Mouse (Mus musculus): ENCODE results near the gene Trim75. TPM values are rescaled to one million over a fixed set of nuclear protein-coding genes. Genes with fewer than 3 reads are reported as not detected.

The Trim75 gene
- total RNA-seq, 2 experiments from 2014 or later: not detected

GRCm38 (mm10) chr8:64946441-64946819 is 41.2 kb downstream of the Trim75 start:
- no peak for DNase-seq
- intact Hi-C loops (cut with DNase I): loop anchor here (10.0 kb wide), 2 partner anchors 212 to 252 kb away; partner anchors contain the start of genes Cpe and Msmo1

- intact Hi-C loops (cut with DNase I): loop anchor here (10.0 kb wide), 2 partner anchors 211 to 251 kb away; partner anchors contain the start of genes Cpe and Msmo1
- DNase-seq: no peak
These were observed 42.0 kb downstream of the Trim75 start for GRCm38 (mm10) chr8:64945606-64946005.

- intact Hi-C loops (cut with DNase I): loop anchor here (5.0 to 10.0 kb wide), 3 partner anchors 98 to 250 kb away; partner anchors contain the start of genes Cpe and Msmo1
- DNase-seq: no peak
These were observed 42.8 kb downstream of the Trim75 start for GRCm38 (mm10) chr8:64944831-64945230.

GRCm38 (mm10) chr8:64942946-64943345 is 44.7 kb downstream of the Trim75 start:
- no peak for DNase-seq
- intact Hi-C loops (cut with DNase I): loop anchor here (5.0 to 10.0 kb wide), 3 partner anchors 96 to 248 kb away; partner anchors contain the start of genes Cpe and Msmo1

- DNase-seq: peak; percentile 62 to 68
- intact Hi-C loops (cut with DNase I): loop anchor here (1.0 to 10.0 kb wide), 4 partner anchors 94 to 323 kb away; partner anchors contain the start of genes Cpe and Msmo1
These were observed 46.1 kb downstream of the Trim75 start for GRCm38 (mm10) chr8:64941495-64941894.

- no peak for DNase-seq
- intact Hi-C loops (cut with DNase I): loop anchor here (1.0 to 10.0 kb wide), 4 partner anchors 94 to 323 kb away; partner anchors contain the start of genes Cpe and Msmo1
These were observed 46.6 kb downstream of the Trim75 start for GRCm38 (mm10) chr8:64941019-64941418.

- intact Hi-C loops (cut with DNase I): no loop called here
- no peak for DNase-seq
These were observed 52.6 kb downstream of the Trim75 start for GRCm38 (mm10) chr8:64934997-64935396.

Other genes starting within 250 kb of the Trim75 start
- 1 to 10 TPM; 4.8 to 8.3 TPM for gene Klhl2, start 137.8 kb downstream of the Trim75 start, total RNA-seq (2021)
- 10 to 100 TPM; 14.7 to 17.3 TPM for gene Tmem192, start 40.6 kb downstream of the Trim75 start, total RNA-seq (2021)
- not detected for gene Trim61, start 30.7 kb upstream of the Trim75 start, total RNA-seq (2021)
- gene Trim60, start 30.8 kb upstream of the Trim75 start, total RNA-seq (2021): not detected
- gene Apela, start 49.5 kb upstream of the Trim75 start, total RNA-seq (2021): not detected
- gene Gm10663, start 87.2 kb upstream of the Trim75 start, total RNA-seq (2021): not detected
- not detected for gene BC030870, start 141.7 kb upstream of the Trim75 start, total RNA-seq (2021)